Mouse (Mus musculus) MEL (cell line): ENCODE results near the gene Paics. TPM values are rescaled to one million over a fixed set of nuclear protein-coding genes. Genes with fewer than 3 reads are reported as not detected.

Source experiments
- DNase-seq: peaks from one replicate; pipeline ENCODE4 v3.0.0; 2011; ENCODE audit warnings: low read depth, low spot score
- H3K27ac ChIP-seq: 2 replicates; pipeline ENCODE4 v1.5.1; 2012; ENCODE audit warnings: low read depth, mild to moderate bottlenecking, control low read depth, low read length, moderate library complexity; ENCODE audit not compliant: control insufficient read depth
- H3K27me3 ChIP-seq, 2 experiments: fragments of 150-350 bp in 1 of 2; sonication (generic) in 1 of 2; 2 replicates each; pipeline ENCODE4 v1.6.1; 2012; ENCODE audit warnings: low read length in 2 of 2, mild to moderate bottlenecking in 2 of 2, improper control_type of control experiment in 1 of 2, moderate library complexity in 1 of 2; ENCODE audit not compliant: insufficient read depth in 2 of 2, control insufficient read depth in 1 of 2
- H3K36me3 ChIP-seq, 2 experiments: 2 replicates each; pipeline ENCODE4 v1.6.1; 2012 to 2014; ENCODE audit warnings: low read length in 2 of 2, improper control_type of control experiment in 1 of 2, inconsistent platforms in 1 of 2, mild to moderate bottlenecking in 1 of 2; ENCODE audit not compliant: insufficient read depth in 2 of 2, control insufficient read depth in 1 of 2
- H3K4me1 ChIP-seq, 2 experiments: fragments of 150-350 bp in 1 of 2; sonication (generic) in 1 of 2; 2 replicates each; pipeline ENCODE4 v1.6.1; 2012; ENCODE audit warnings: low read length in 2 of 2, improper control_type of control experiment in 1 of 2, mild to moderate bottlenecking in 1 of 2; ENCODE audit not compliant: insufficient read depth in 2 of 2, control insufficient read depth in 1 of 2
- H3K4me3 ChIP-seq, 2 experiments: fragments of 150-350 bp in 1 of 2; sonication (generic) in 1 of 2; 2 replicates each; pipeline ENCODE4 v1.5.1; 2012; ENCODE audit warnings: low read depth in 2 of 2, low read length in 2 of 2, mild to moderate bottlenecking in 2 of 2, moderate library complexity in 2 of 2, control low read depth in 1 of 2, improper control_type of control experiment in 1 of 2; ENCODE audit not compliant: control insufficient read depth in 1 of 2, insufficient read depth in 1 of 2
- H3K79me2 ChIP-seq: 2 replicates; pipeline ENCODE4 v1.6.1; 2012; ENCODE audit warnings: mild to moderate bottlenecking, low read length, moderate library complexity; ENCODE audit not compliant: control insufficient read depth, poor library complexity, insufficient read depth
- H3K9ac ChIP-seq: 2 replicates; pipeline ENCODE4 v1.6.1; 2012; ENCODE audit warnings: low read depth, mild to moderate bottlenecking, control low read depth, low read length, moderate library complexity; ENCODE audit not compliant: control insufficient read depth, poor library complexity, severe bottlenecking
- H3K9me3 ChIP-seq: fragments of 150-350 bp; sonication (generic); replicated peaks from 2 replicates; pipeline ENCODE4 v1.6.1; 2012; ENCODE audit warnings: mild to moderate bottlenecking, low read length, improper control_type of control experiment, moderate library complexity; ENCODE audit not compliant: insufficient read depth
- BHLHE40 ChIP-seq: IDR thresholded peaks from 2 replicates; pipeline ENCODE4 v1.6.1; 2012; ENCODE audit warnings: low read depth, mild to moderate bottlenecking, inconsistent platforms, low read length, improper control_type of control experiment, borderline replicate concordance
- CHD1 ChIP-seq: IDR thresholded peaks from 2 replicates; pipeline ENCODE4 v1.6.1; 2012; ENCODE audit warnings: low read depth, mild to moderate bottlenecking, inconsistent platforms, low read length, improper control_type of control experiment
- CHD2 ChIP-seq: IDR thresholded peaks from 2 replicates; pipeline ENCODE4 v1.6.1; 2011; ENCODE audit warnings: low read length, improper control_type of control experiment
- E2F4 ChIP-seq: IDR thresholded peaks from 2 replicates; pipeline ENCODE4 v1.6.1; 2011; ENCODE audit warnings: low read depth, low read length, improper control_type of control experiment, borderline replicate concordance
- ELF1 ChIP-seq: IDR thresholded peaks from 2 replicates; pipeline ENCODE4 v1.6.1; 2014; ENCODE audit warnings: low read depth, mild to moderate bottlenecking, inconsistent platforms, low read length, improper control_type of control experiment, moderate library complexity
- ETS1 ChIP-seq: IDR thresholded peaks from 2 replicates; pipeline ENCODE4 v1.6.1; 2012; ENCODE audit warnings: low read depth, mild to moderate bottlenecking, inconsistent platforms, low read length, improper control_type of control experiment, moderate library complexity
- GABPA ChIP-seq: IDR thresholded peaks from 2 replicates; pipeline ENCODE4 v1.6.1; 2012; ENCODE audit warnings: low read depth, mild to moderate bottlenecking, inconsistent platforms, low read length, improper control_type of control experiment, moderate library complexity
- GATA1 ChIP-seq: IDR thresholded peaks from 2 replicates; pipeline ENCODE4 v1.6.1; 2011; ENCODE audit warnings: low read depth, low read length, improper control_type of control experiment
- HCFC1 ChIP-seq: IDR thresholded peaks from 2 replicates; pipeline ENCODE4 v1.6.1; 2012; ENCODE audit warnings: low read depth, mild to moderate bottlenecking, inconsistent platforms, low read length, improper control_type of control experiment, moderate library complexity
- JUND ChIP-seq: IDR thresholded peaks from 2 replicates; pipeline ENCODE4 v1.6.1; 2011; ENCODE audit warnings: low read depth, mild to moderate bottlenecking, improper control_type of control experiment, low read length
- MAX ChIP-seq: IDR thresholded peaks from 2 replicates; pipeline ENCODE4 v1.6.1; 2011; ENCODE audit warnings: low read length, improper control_type of control experiment
- MAZ ChIP-seq: IDR thresholded peaks from 2 replicates; pipeline ENCODE4 v1.6.1; 2012; ENCODE audit warnings: low read depth, mild to moderate bottlenecking, inconsistent platforms, low read length, improper control_type of control experiment
- MEF2A ChIP-seq: IDR thresholded peaks from 2 replicates; pipeline ENCODE4 v1.6.1; 2014; ENCODE audit warnings: low read depth, mild to moderate bottlenecking, inconsistent platforms, low read length, improper control_type of control experiment; ENCODE audit not compliant: poor library complexity, insufficient replicate concordance, severe bottlenecking; ENCODE audit errors: extremely low read depth
- MXI1 ChIP-seq: IDR thresholded peaks from 2 replicates; pipeline ENCODE4 v1.6.1; 2011; ENCODE audit warnings: mild to moderate bottlenecking, low read depth, low read length, improper control_type of control experiment
- MYB ChIP-seq: IDR thresholded peaks from 2 replicates; pipeline ENCODE4 v1.6.1; 2011; ENCODE audit warnings: mild to moderate bottlenecking, low read depth, low read length, improper control_type of control experiment
- POLR2AphosphoS2 ChIP-seq: IDR thresholded peaks from 2 replicates; pipeline ENCODE4 v1.6.1; 2011; ENCODE audit warnings: low read length, improper control_type of control experiment
- RAD21 ChIP-seq: IDR thresholded peaks from 2 replicates; pipeline ENCODE4 v1.6.1; 2011; ENCODE audit warnings: mild to moderate bottlenecking, low read depth, low read length, improper control_type of control experiment
- RCOR1 ChIP-seq: IDR thresholded peaks from 2 replicates; pipeline ENCODE4 v1.6.1; 2012; ENCODE audit warnings: low read depth, mild to moderate bottlenecking, inconsistent platforms, low read length, improper control_type of control experiment
- SMC3 ChIP-seq: IDR thresholded peaks from 2 replicates; pipeline ENCODE4 v1.6.1; 2011; ENCODE audit warnings: low read depth, low read length, improper control_type of control experiment
- TAL1 ChIP-seq: IDR thresholded peaks from 2 replicates; pipeline ENCODE4 v1.6.1; 2012; ENCODE audit warnings: mild to moderate bottlenecking, inconsistent platforms, low read length, moderate library complexity, mixed read lengths
- TBP ChIP-seq: IDR thresholded peaks from 2 replicates; pipeline ENCODE4 v1.8.0; 2011; ENCODE audit warnings: low read depth, low read length, improper control_type of control experiment
- TCF12 ChIP-seq: IDR thresholded peaks from 2 replicates; pipeline ENCODE4 v1.6.1; 2014; ENCODE audit warnings: low read depth, mild to moderate bottlenecking, inconsistent platforms, low read length, improper control_type of control experiment, moderate library complexity
- USF1 ChIP-seq: IDR thresholded peaks from 2 replicates; pipeline ENCODE4 v1.6.1; 2014; ENCODE audit warnings: low read depth, mild to moderate bottlenecking, inconsistent platforms, low read length, improper control_type of control experiment, moderate library complexity
- USF2 ChIP-seq, 2 experiments: IDR thresholded peaks; 2 replicates each; pipeline ENCODE4 v1.6.1; 2011 to 2012; ENCODE audit warnings: improper control_type of control experiment in 2 of 2, low read length in 2 of 2, borderline replicate concordance in 1 of 2, inconsistent platforms in 1 of 2, low read depth in 1 of 2, mild to moderate bottlenecking in 1 of 2; ENCODE audit not compliant: insufficient read depth in 1 of 2
- ZKSCAN1 ChIP-seq: IDR thresholded peaks from 2 replicates; pipeline ENCODE4 v1.6.1; 2012; ENCODE audit warnings: low read depth, mild to moderate bottlenecking, inconsistent platforms, low read length, improper control_type of control experiment, moderate library complexity
- ZMIZ1 ChIP-seq: IDR thresholded peaks from 2 replicates; pipeline ENCODE4 v1.6.1; 2012; ENCODE audit warnings: low read depth, mild to moderate bottlenecking, inconsistent platforms, low read length, improper control_type of control experiment, moderate library complexity
- ZNF384 ChIP-seq: IDR thresholded peaks from 2 replicates; pipeline ENCODE4 v1.6.1; 2012; ENCODE audit warnings: low read depth, mild to moderate bottlenecking, inconsistent platforms, low read length, improper control_type of control experiment
- polyA plus RNA-seq, 2 experiments: library from polyadenylated mRNA; stranded (reverse) in 1 of 2; unstranded in 1 of 2; fragments of >175 nt in 1 of 2; fragments of >200 nt in 1 of 2; gene quantifications; 2 replicates each; pipeline versions ENCODE4 v1.2.1 to v1.2.4; 2012; ENCODE audit warnings: low replicate concordance in 2 of 2, low read depth in 1 of 2; ENCODE audit not compliant: insufficient read length in 2 of 2, insufficient read depth in 1 of 2, missing spikeins in 1 of 2
- total RNA-seq: library from RNA; depleted of rRNA; stranded (reverse); fragments of 300-350 nt; gene quantifications from 2 replicates; pipeline ENCODE4 v1.2.3, GENCODE M21; 2012

The Paics gene
- total and polyA plus RNA-seq, 3 experiments = 222 to 434 (median 266) TPM

GRCm38 (mm10) chr5:76944965-76945677, 6.0 kb upstream of the Paics start (continued):
- TF ChIP-seq CHD1 (0 out of 2 replicates have a peak, but pooled peaks have one; percentile 53), RAD21 (no peak), HCFC1 (no peak)

- peak; percentile 50; the same call in 1 of the 2 replicates for TF ChIP-seq USF1
- no peak for TF ChIP-seq CHD2
- TF ChIP-seq CHD1 = no peak
- peak; percentile 65; the same call in 1 of the 2 replicates for TF ChIP-seq ZNF384
- TF ChIP-seq E2F4 = no peak
- no peaks in the 10 kb centered on the region for H3K9me3 ChIP-seq
- DNase-seq = no peak
- H3K79me2 ChIP-seq = peaks cover 86% of the 10 kb centered on the region
- peak overlapping the region; percentile 48 for H3K27ac ChIP-seq
- H3K36me3 ChIP-seq = peaks cover 31 to 79% of the 10 kb centered on the region in 2 experiments
- peak overlapping the region; percentile 27 for H3K9ac ChIP-seq
- peaks cover 46 to 51% of the 10 kb centered on the region in 2 experiments for H3K4me1 ChIP-seq
- no peaks in the 10 kb centered on the region for H3K27me3 ChIP-seq
- no peak overlapping the region for H3K4me3 ChIP-seq
Observed at GRCm38 (mm10) chr5:76945678-76946033, 5.5 kb upstream of the Paics start.

GRCm38 (mm10) chr5:76947142-76947541, 4.0 kb upstream of the Paics start:
- Histone ChIP-seq H3K9ac (no peak overlapping the region), H3K27me3 (no peaks in the 10 kb centered on the region), H3K36me3 (peaks cover 29 to 66% of the 10 kb centered on the region in 2 experiments), H3K4me3 (no peak overlapping the region), H3K9me3 (no peaks in the 10 kb centered on the region), H3K4me1 (peaks cover 37 to 44% of the 10 kb centered on the region in 2 experiments), H3K27ac (peak overlapping the region; percentile 12; the same call in 1 of the 2 replicates), H3K79me2 (peaks cover 85% of the 10 kb centered on the region)
- DNase-seq = peak; percentile 73
- TF ChIP-seq ETS1 (peak; percentile 47; the same call in 1 of the 2 replicates), E2F4 (no peak), CHD1 (0 out of 2 replicates have a peak, but pooled peaks have one; percentile 74), BHLHE40 (no peak), GABPA (no peak), MXI1 (peak; percentile 62), MEF2A (0 out of 2 replicates have a peak, but pooled peaks have one; percentile 21), JUND (no peak), MYB (0 out of 2 replicates have a peak, but pooled peaks have one; percentile 28), ZNF384 (no peak), SMC3 (no peak), TCF12 (peak; percentile 77), CHD2 (no peak), ZKSCAN1 (no peak), USF2 (IDR thresholded peaks at IDR 0.05; ENCODE audit: borderline replicate concordance in 1 of 2, insufficient read depth in 1 of 2, low read depth in 1 of 2, low read length in 2 of 2) (no peak), TAL1 (0 out of 2 replicates have a peak, but pooled peaks have one; percentile 12), TBP (no peak), RCOR1 (0 out of 2 replicates have a peak, but pooled peaks have one; percentile 23), MAZ (no peak), ZMIZ1 (no peak), HCFC1 (no peak), POLR2AphosphoS2 (no peak), MAX (no peak; the same call in 1 of the 2 replicates), GATA1 (peak; percentile 40; the same call in 1 of the 2 replicates), USF1 (no peak), ELF1 (peak; percentile 70; the same call in 1 of the 2 replicates)
